Mouse (Mus musculus): ENCODE data around the gene Gm49336.

Gene Gm49336

GRCm38 (mm10) chr14:60170845-60171610 lies 80.3 kb downstream of the Gm49336 start:
- DNase-seq (ENCODE audit: inconsistent age in 2 of 2, low spot score in 1 of 2): no peak

GRCm38 (mm10) chr14:60163367-60163766 lies 87.9 kb downstream of the Gm49336 start:
- no peak for DNase-seq (ENCODE audit: inconsistent age in 2 of 2, low spot score in 1 of 2)
